Mouse (Mus musculus) E14TG2a.4 (cell line): Measurements from ENCODE around the gene Pex11g.

Experiments used
- H3K27me3 ChIP-seq: 2 replicates; pipeline ENCODE4 v1.6.1; 2014; ENCODE audit warnings: low read length, control low read depth; ENCODE audit not compliant: insufficient read depth
- H3K36me3 ChIP-seq: 2 replicates; pipeline ENCODE4 v1.6.1; 2014; ENCODE audit warnings: low read length, control low read depth; ENCODE audit not compliant: insufficient read depth
- H3K4me1 ChIP-seq: replicated peaks from 2 replicates; pipeline ENCODE4 v1.6.1; 2014; ENCODE audit warnings: low read depth, low read length, control low read depth
- H3K4me3 ChIP-seq: replicated peaks from 2 replicates; pipeline ENCODE4 v1.5.1; 2014; ENCODE audit warnings: mild to moderate bottlenecking, low read length
- H3K9me3 ChIP-seq: 2 replicates; pipeline ENCODE4 v1.6.1; 2014; ENCODE audit warnings: low read length, control low read depth
- CTCF ChIP-seq: conservative IDR thresholded peaks from 2 replicates; pipeline ENCODE4 v1.5.1; 2014; ENCODE audit warnings: low read length
- NANOG ChIP-seq: IDR thresholded peaks from 2 replicates; pipeline ENCODE4 v1.6.1; 2014; ENCODE audit warnings: borderline replicate concordance, low read length, mixed read lengths
- POU5F1 ChIP-seq: IDR thresholded peaks from 2 replicates; pipeline ENCODE4 v1.6.1; 2014; ENCODE audit warnings: low read length, borderline replicate concordance

The Pex11g gene

DNA sequence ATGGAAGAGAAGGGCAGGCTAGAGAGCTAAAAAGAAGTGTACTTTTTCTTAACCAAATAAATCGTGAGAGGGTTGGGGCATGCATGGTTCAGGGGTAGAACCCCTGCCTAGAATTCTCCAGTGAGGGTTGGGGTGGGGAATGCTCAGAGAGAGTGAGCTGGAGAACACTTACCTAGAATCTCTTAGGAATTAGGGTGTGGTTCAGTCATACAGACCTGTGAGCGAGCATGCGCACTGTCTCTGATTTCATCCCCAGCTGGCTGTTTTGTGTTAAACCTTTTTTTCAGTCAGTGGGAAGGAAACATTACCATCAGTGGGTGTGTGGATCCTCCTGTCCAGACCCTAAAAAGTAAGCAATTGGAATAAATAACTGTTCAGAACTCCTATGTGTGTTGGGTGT, 41.3 kb downstream of the Pex11g start:
- TF ChIP-seq CTCF, result no peak
- TF ChIP-seq POU5F1, result no peak
- TF ChIP-seq NANOG, result no peak
- Histone ChIP-seq H3K36me3 (peaks cover 83% of the 10 kb centered on the region), H3K4me1 (peaks cover 90% of the 10 kb centered on the region), H3K9me3 (no peaks in the 10 kb centered on the region), H3K27me3 (no peaks in the 10 kb centered on the region), H3K4me3 (no peak overlapping the region)

DNA sequence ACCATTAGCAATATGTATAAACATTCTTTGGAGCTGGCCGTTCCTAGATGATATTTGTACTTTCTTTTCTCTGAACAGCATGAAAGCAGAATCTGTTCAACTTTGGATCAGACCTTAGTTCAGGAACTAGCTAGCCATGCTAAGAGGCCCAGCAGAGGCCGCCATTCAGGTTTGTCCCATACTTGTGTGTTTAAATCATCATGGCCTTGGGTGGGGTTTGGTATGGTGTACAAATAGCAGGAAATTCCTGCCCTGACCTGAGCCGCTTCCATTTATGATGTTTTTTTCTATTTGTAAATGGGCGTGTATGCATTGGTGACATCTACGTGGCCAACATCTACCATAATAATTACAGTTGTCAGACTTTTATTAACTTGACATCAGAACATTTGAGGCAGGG, 42.3 kb downstream of the Pex11g start:
- H3K27me3 ChIP-seq, result no peaks in the 10 kb centered on the region
- H3K4me3 ChIP-seq, result no peak overlapping the region
- TF ChIP-seq CTCF, result no peak
- TF ChIP-seq NANOG, result no peak

DNA sequence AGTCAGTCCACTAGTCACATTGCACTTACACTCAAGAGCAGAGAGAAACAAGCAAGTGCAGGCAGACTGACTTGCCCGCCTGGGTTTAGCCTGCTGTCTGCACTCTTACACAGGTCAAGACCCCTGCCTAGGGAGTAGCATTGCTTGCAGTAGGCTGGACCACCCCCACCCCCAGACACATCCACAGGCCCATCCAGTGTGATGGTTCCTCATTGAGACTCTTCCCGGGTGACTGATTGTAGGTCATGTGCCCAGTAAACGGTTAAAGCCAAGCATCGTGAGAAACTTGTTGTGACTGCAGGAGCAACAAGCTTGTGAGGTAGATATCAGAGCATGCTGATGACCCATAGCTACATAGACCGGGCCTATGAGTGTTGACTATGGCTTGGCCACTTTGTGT, 46.0 kb downstream of the Pex11g start:
- Histone ChIP-seq H3K9me3 (no peaks in the 10 kb centered on the region), H3K27me3 (no peaks in the 10 kb centered on the region), H3K36me3 (peaks cover 71% of the 10 kb centered on the region), H3K4me3 (no peak overlapping the region), H3K4me1 (peaks cover 98% of the 10 kb centered on the region)
- TF ChIP-seq NANOG (peak; percentile 95), CTCF (no peak), POU5F1 (no peak)

More for the DNA sequence above, 42.3 kb downstream of the Pex11g start:
- Histone ChIP-seq H3K9me3 (no peaks in the 10 kb centered on the region), H3K4me1 (peaks cover 93% of the 10 kb centered on the region), H3K36me3 (peaks cover 83% of the 10 kb centered on the region)

DNA sequence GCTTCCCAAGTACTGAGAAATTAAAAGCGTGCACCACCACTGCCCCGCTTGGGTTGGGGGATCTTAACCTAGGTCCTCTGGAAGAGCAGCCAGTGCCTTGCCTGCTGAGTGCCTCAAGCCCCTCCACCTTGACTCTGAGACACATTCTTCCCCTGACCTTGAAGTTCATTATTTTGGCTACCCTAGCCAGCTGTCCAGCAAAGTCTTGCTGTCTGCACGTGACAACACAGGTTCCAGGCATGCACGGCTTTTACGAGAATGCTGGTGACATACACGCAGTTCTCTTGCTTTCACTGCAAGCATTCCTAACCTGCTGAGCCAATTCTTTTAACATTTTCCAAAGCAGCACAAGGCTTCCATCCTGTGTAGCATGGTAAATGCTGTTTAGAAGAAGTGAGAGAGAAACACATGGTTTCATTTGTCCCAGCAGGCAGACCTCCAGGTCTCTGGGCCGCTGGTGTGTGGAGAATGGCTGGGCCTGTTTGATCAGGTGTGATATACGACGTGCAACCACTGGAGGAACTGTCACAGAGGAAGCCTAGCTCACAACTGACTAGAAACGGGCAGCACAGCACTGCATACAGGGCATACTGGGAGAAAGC, 47.3 kb downstream of the Pex11g start:
- Histone ChIP-seq H3K27me3 (no peaks in the 10 kb centered on the region), H3K36me3 (peaks cover 74% of the 10 kb centered on the region), H3K9me3 (no peaks in the 10 kb centered on the region), H3K4me1 (peaks cover 98% of the 10 kb centered on the region), H3K4me3 (no peak overlapping the region)
- no peak for TF ChIP-seq POU5F1
- TF ChIP-seq CTCF, result no peak
- no peak for TF ChIP-seq NANOG

DNA sequence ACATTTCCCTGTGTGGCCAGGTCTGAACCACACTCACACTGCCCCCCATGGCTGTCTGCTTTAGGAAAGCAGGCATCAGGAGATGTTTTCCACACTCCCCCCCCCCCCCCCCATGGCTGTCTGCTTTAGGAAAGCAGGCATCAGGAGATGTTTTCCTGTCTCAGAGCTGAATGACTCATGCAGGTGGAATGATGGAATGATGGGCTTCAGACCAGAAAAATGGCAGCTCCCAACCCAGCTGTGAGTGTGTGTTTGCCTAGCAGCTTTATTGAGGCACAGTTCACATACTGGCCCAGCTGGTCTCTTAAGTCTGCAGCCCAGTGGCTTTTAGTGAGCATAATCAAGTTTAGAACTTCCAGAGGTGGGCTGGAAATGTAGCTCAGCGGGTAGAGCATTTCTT, 49.4 kb downstream of the Pex11g start:
- Histone ChIP-seq H3K9me3 (no peaks in the 10 kb centered on the region), H3K4me1 (peaks cover 98% of the 10 kb centered on the region), H3K4me3 (peak overlapping the region; percentile 60), H3K36me3 (peaks cover 73% of the 10 kb centered on the region), H3K27me3 (no peaks in the 10 kb centered on the region)
- no peak for TF ChIP-seq NANOG
- no peak for TF ChIP-seq POU5F1
- TF ChIP-seq CTCF, result no peak

DNA sequence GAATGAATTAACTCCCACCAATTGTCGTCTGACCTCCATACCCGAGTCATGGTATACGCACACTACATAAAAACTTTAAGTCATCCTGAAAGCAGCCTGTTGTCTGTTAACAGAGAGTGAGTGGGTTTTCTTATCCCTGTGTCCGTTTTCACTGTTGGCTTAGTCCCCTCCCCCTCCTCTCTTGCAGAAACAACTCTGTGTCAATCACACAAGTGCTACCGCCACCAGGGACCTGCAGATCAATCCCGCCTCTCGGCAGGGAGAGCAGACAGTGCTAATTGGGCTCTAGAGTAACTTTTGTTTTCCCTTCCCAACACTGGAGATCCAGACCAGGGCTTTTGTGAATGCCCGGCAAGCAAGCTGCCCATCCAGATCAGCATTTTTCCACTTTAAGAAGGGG, 50.0 kb downstream of the Pex11g start:
- Histone ChIP-seq H3K9me3 (no peaks in the 10 kb centered on the region), H3K27me3 (no peaks in the 10 kb centered on the region), H3K4me3 (peak overlapping the region; percentile 60), H3K36me3 (peaks cover 77% of the 10 kb centered on the region), H3K4me1 (peaks cover 99% of the 10 kb centered on the region)
- TF ChIP-seq CTCF (no peak), POU5F1 (no peak), NANOG (no peak)

DNA sequence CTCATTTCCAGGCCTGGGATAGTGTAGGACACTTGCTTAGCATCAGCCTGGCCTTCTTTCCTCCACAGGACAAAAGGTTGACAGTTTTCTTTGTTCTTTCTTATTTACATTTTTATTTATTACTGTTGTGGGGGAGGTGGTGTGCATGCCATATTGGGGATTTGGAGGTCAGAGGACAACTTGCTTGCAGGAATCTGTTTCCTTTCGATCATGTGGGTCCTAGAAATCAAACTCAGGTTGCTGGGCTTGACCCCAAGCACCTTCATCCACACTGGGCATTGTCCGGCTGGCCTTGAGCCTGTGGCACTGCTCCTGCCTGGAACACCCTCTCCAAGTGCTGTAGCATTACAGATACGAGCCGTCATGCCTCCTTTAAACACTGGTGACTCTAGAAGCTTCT, 50.6 kb downstream of the Pex11g start:
- H3K4me3 ChIP-seq, result peak overlapping the region; percentile 60
- TF ChIP-seq NANOG (0 out of 2 replicates have a peak, but pooled peaks have one; percentile 6), CTCF (no peak)
- no peaks in the 10 kb centered on the region for H3K27me3 ChIP-seq
- peaks cover 83% of the 10 kb centered on the region for H3K36me3 ChIP-seq
- peaks cover 100% of the 10 kb centered on the region for H3K4me1 ChIP-seq
- no peaks in the 10 kb centered on the region for H3K9me3 ChIP-seq

DNA sequence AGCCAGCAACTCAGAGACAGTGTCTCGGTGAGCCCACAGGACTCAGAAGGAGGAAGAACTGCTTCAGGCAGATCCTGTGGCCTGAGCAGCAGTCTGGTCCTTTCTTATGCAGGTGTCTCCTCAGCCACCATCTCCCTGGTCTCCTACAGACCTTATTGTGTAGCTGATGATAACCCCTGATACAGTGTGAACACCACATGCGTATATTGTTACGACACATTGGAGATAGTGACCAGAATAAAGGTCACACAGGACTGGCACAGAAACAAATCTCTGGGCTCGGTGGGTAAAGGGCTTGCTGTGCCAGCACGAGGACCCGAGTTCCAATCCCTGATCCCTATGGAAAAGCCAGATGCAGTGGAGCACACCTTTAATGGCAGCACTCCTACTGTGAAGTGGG, 51.8 kb downstream of the Pex11g start:
- no peak for TF ChIP-seq NANOG
- no peak for TF ChIP-seq POU5F1
- TF ChIP-seq CTCF, result no peak
- Histone ChIP-seq H3K4me3 (peak overlapping the region; percentile 60; the same call in 1 of the 2 replicates), H3K4me1 (peaks cover 100% of the 10 kb centered on the region), H3K36me3 (peaks cover 83% of the 10 kb centered on the region), H3K9me3 (no peaks in the 10 kb centered on the region), H3K27me3 (no peaks in the 10 kb centered on the region)

DNA sequence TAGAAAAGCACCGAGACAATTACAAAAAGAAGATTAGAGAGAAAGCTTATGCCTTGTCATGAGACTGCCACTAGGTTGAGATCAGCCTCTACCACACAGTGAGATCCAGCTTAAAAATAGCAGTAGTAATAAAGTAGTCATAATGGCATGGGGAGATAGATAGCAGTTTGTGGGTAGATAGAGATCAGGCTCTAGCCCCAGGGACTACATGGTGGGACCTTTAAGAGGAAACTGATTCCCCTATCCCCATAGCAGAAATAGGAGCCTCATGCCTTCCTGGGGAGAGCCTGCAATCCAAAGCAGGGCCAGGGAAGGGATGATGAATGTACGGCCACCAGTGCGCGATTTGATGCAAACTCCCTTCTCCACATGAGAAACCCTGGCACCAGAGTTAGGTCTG, 52.2 kb downstream of the Pex11g start:
- H3K4me3 ChIP-seq, result peak overlapping the region; percentile 60
- H3K4me1 ChIP-seq, result peaks cover 99% of the 10 kb centered on the region
- H3K9me3 ChIP-seq, result no peaks in the 10 kb centered on the region
- H3K27me3 ChIP-seq, result no peaks in the 10 kb centered on the region
- H3K36me3 ChIP-seq, result peaks cover 83% of the 10 kb centered on the region
- no peak for TF ChIP-seq NANOG
- TF ChIP-seq POU5F1, result no peak
- TF ChIP-seq CTCF, result no peak
